Mouse (Mus musculus): Measurements from ENCODE around the gene Rps17.

- TF ChIP-seq CTCF (IDR thresholded peaks at IDR 0.05; ENCODE audit: low read depth) (no peak), EP300 (IDR thresholded peaks at IDR 0.05; ENCODE audit: low read depth) (no peak)
Measured at GRCm38 (mm10) chr7:81304675-81305074, 40.4 kb downstream of the Rps17 start.
